Mouse (Mus musculus) frontal cortex, postnatal 25 days (tissue): ENCODE measurements around the gene Satb1.

Experiments used
- DNase-seq, 2 experiments: peaks; one replicate each; pipeline ENCODE4 v3.0.0; 2022; ENCODE audit warnings: low spot score in 2 of 2

Satb1 gene

GRCm38 (mm10) chr17:51777813-51778212 is 55.3 kb downstream of the Satb1 start:
- no peak for DNase-seq

- DNase-seq, result no peak
Measured at GRCm38 (mm10) chr17:51775070-51775881, 57.8 kb downstream of the Satb1 start.

- DNase-seq, result no peak
Measured at GRCm38 (mm10) chr17:51763600-51763999, 69.5 kb downstream of the Satb1 start.

GRCm38 (mm10) chr17:51762503-51762902 is 70.6 kb downstream of the Satb1 start:
- no peak for DNase-seq

GRCm38 (mm10) chr17:51760997-51761655 is 72.0 kb downstream of the Satb1 start:
- DNase-seq, result no peak

- no peak for DNase-seq
Measured at GRCm38 (mm10) chr17:51760251-51760887, 72.7 kb downstream of the Satb1 start.

- no peak for DNase-seq
Measured at GRCm38 (mm10) chr17:51759509-51759908, 73.6 kb downstream of the Satb1 start.

- no peak for DNase-seq
Measured at GRCm38 (mm10) chr17:51752142-51752541, 80.9 kb downstream of the Satb1 start.

- DNase-seq, result no peak
Measured at GRCm38 (mm10) chr17:51747204-51747603, 85.9 kb downstream of the Satb1 start.

- no peak for DNase-seq
Measured at GRCm38 (mm10) chr17:51742502-51742901, 90.6 kb downstream of the Satb1 start.

GRCm38 (mm10) chr17:51741126-51741525 is 92.0 kb downstream of the Satb1 start:
- DNase-seq, result no peak

- no peak for DNase-seq
Measured at GRCm38 (mm10) chr17:51740246-51740645, 92.8 kb downstream of the Satb1 start.

- DNase-seq, result no peak
Measured at GRCm38 (mm10) chr17:51724486-51724885, 108.6 kb downstream of the Satb1 start.

- no peak for DNase-seq
Measured at GRCm38 (mm10) chr17:51695711-51696110, 137.4 kb downstream of the Satb1 start.

GRCm38 (mm10) chr17:51695271-51695670 is 137.8 kb downstream of the Satb1 start:
- DNase-seq, result no peak

- no peak for DNase-seq
Measured at GRCm38 (mm10) chr17:51690526-51690925, 142.6 kb downstream of the Satb1 start.

GRCm38 (mm10) chr17:51687226-51687625 is 145.9 kb downstream of the Satb1 start:
- no peak for DNase-seq
